Mouse (Mus musculus) heart, postnatal 25 days (tissue): ENCODE measurements at regions not wholly inside any gene's neighbourhood (a gene's known extent, or its start where the extent isn't known, plus 50 kb on each side); places are given as distances from the start of the nearest gene placed in this dataset.

Source experiments
- DNase-seq: peaks from one replicate; pipeline ENCODE4 v3.0.0; 2022; ENCODE audit warnings: low spot score
- intact Hi-C: fragments of 180-260 bp; cut with DNase I; formaldehyde crosslinking; loops from one replicate; pipeline ENCODE4 v1.15.1; 2025

GRCm38 (mm10) chr3:134588630-134589029 lies 240.2 kb upstream of the Tacr3 start:
- no peak for DNase-seq
- intact Hi-C loops, result no loop called here

GRCm38 (mm10) chr3:134602919-134603318 lies 225.9 kb upstream of the Tacr3 start:
- intact Hi-C loops, result no loop called here
- DNase-seq, result no peak

GRCm38 (mm10) chr3:134605356-134605771 lies 223.4 kb upstream of the Tacr3 start:
- DNase-seq, result no peak
- intact Hi-C loops, result no loop called here

GRCm38 (mm10) chr3:134610244-134610643 lies 218.6 kb upstream of the Tacr3 start:
- intact Hi-C loops, result loop anchor here (5.0 kb wide), 1 partner anchor 733 kb away; no protein-coding TSS in a partner anchor

GRCm38 (mm10) chr3:134611516-134612297 lies 217.1 kb upstream of the Tacr3 start:
- intact Hi-C loops, result loop anchor here (5.0 kb wide), 1 partner anchor 734 kb away; no protein-coding TSS in a partner anchor
- DNase-seq, result no peak

More at GRCm38 (mm10) chr3:134610244-134610643, 218.6 kb upstream of the Tacr3 start:
- DNase-seq, result no peak

GRCm38 (mm10) chr3:134612298-134612616 lies 216.6 kb upstream of the Tacr3 start:
- intact Hi-C loops, result loop anchor here (5.0 kb wide), 1 partner anchor 735 kb away; no protein-coding TSS in a partner anchor
- DNase-seq, result no peak

- intact Hi-C loops, result loop anchor here (1.0 to 5.0 kb wide), 2 partner anchors 753 to 1317 kb away; partner anchors contain the start of gene Ppa2
- DNase-seq, result no peak
These were observed 199.4 kb upstream of the Tacr3 start for GRCm38 (mm10) chr3:134629166-134630134.

- DNase-seq, result no peak
- intact Hi-C loops, result loop anchor here (1.0 kb wide), 1 partner anchor 754 kb away; no protein-coding TSS in a partner anchor
These were observed 198.7 kb upstream of the Tacr3 start for GRCm38 (mm10) chr3:134630135-134630516.

GRCm38 (mm10) chr3:134648727-134649445 lies 179.9 kb upstream of the Tacr3 start:
- intact Hi-C loops, result no loop called here
- DNase-seq, result no peak

GRCm38 (mm10) chr3:134654051-134654450 lies 174.8 kb upstream of the Tacr3 start:
- intact Hi-C loops, result loop anchor here (5.0 kb wide), 1 partner anchor 553 kb away; no protein-coding TSS in a partner anchor

GRCm38 (mm10) chr3:134694893-134695292 lies 133.9 kb upstream of the Tacr3 start:
- DNase-seq, result no peak
- intact Hi-C loops, result no loop called here

More at GRCm38 (mm10) chr3:134654051-134654450, 174.8 kb upstream of the Tacr3 start:
- no peak for DNase-seq

GRCm38 (mm10) chr3:134718620-134719019 lies 110.2 kb upstream of the Tacr3 start:
- no peak for DNase-seq
- intact Hi-C loops, result no loop called here

GRCm38 (mm10) chr3:134735684-134736083 lies 93.1 kb upstream of the Tacr3 start:
- DNase-seq, result no peak
- intact Hi-C loops, result no loop called here

- no peak for DNase-seq
- intact Hi-C loops, result no loop called here
These were observed 67.7 kb upstream of the Tacr3 start for GRCm38 (mm10) chr3:134761108-134761507.

GRCm38 (mm10) chr3:134763264-134763936 lies 65.4 kb upstream of the Tacr3 start:
- no peak for DNase-seq
- intact Hi-C loops, result no loop called here
